Mouse (Mus musculus) bone marrow macrophage, adult 2 months (primary cell): Measurements from ENCODE around the gene Ube2h.

Experiments
- CTCF ChIP-seq: IDR thresholded peaks from 2 replicates; pipeline ENCODE4 v1.5.1; 2012; ENCODE audit warnings: low read depth, mild to moderate bottlenecking, low read length, moderate library complexity
- POLR2A ChIP-seq: IDR thresholded peaks from 2 replicates; pipeline ENCODE4 v1.6.1; 2012; ENCODE audit warnings: mild to moderate bottlenecking, low read depth, low read length, borderline replicate concordance

- TF ChIP-seq POLR2A (no peak), CTCF (no peak)
Observed at GRCm38 (mm10) chr6:30284177-30284576, 20.2 kb downstream of the Ube2h start.
